Mouse (Mus musculus): Measurements from ENCODE around the gene Hoxd12. TPM values are rescaled to one million over a fixed set of nuclear protein-coding genes. Genes with fewer than 3 reads are reported as not detected.

Hoxd12 gene
- polyA plus RNA-seq, 1 experiment from 2014 or later: not detected

GRCm38 (mm10) chr2:74702820-74703219 is 28.0 kb downstream of the Hoxd12 start:
- H3K27me3 ChIP-seq (replicated peaks; ENCODE audit: control insufficient read depth, insufficient read depth, low read length): peaks cover 39% of the 10 kb centered on the region
- ATAC-seq: no peak
- H3K4me1 ChIP-seq (ENCODE audit: control insufficient read depth, insufficient read depth, low read depth, low read length): peaks cover 15% of the 10 kb centered on the region
- no peaks in the 10 kb centered on the region for H3K36me3 ChIP-seq (ENCODE audit: control insufficient read depth, insufficient read depth, low read length)
- 24% methylated on average over 6 of the region's 6 CpGs for WGBS
- no peak overlapping the region for H3K4me2 ChIP-seq (ENCODE audit: low read length)
- H3K9me3 ChIP-seq (ENCODE audit: control insufficient read depth, low read length): no peaks in the 10 kb centered on the region
- H3K9ac ChIP-seq (ENCODE audit: low read depth, low read length): no peak overlapping the region
- no peak overlapping the region for H3K4me3 ChIP-seq (ENCODE audit: low read length)
- no peak overlapping the region for H3K27ac ChIP-seq (ENCODE audit: low read depth, low read length)

DNA sequence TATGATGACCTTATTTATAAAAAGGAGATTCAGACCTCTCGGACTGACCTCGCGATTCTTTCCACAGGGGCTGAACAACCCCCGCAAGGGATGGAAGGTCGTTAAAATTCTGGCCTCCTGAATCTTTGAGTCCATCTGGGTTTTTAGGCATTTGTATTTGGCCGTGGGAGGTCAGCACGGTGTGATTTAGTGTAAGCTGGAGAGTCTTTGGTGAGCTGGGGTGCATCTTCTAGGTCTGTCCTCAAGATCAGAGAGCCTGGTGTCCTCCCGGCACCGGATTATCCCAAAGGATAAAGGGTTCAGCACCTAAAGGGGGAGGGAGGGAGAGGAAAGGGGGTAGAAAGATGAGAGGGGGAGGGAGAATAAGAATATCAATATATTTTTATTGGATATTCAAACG is 28.5 kb downstream of the Hoxd12 start:
- no peak overlapping the region for H3K4me3 ChIP-seq (ENCODE audit: low read length)
- no peak overlapping the region for H3K9ac ChIP-seq (ENCODE audit: low read depth, low read length)
- no peak overlapping the region for H3K27ac ChIP-seq (ENCODE audit: low read depth, low read length)
- H3K4me2 ChIP-seq (ENCODE audit: low read length): no peak overlapping the region
- H3K27me3 ChIP-seq (replicated peaks; ENCODE audit: control insufficient read depth, insufficient read depth, low read length): peaks cover 42% of the 10 kb centered on the region
- H3K4me1 ChIP-seq (ENCODE audit: control insufficient read depth, insufficient read depth, low read depth, low read length): peaks cover 10% of the 10 kb centered on the region
- ATAC-seq: no peak
- H3K36me3 ChIP-seq (ENCODE audit: control insufficient read depth, insufficient read depth, low read length): no peaks in the 10 kb centered on the region
- WGBS: 10% methylated on average over 10 of the region's 10 CpGs
- H3K9me3 ChIP-seq (ENCODE audit: control insufficient read depth, low read length): no peaks in the 10 kb centered on the region

DNA sequence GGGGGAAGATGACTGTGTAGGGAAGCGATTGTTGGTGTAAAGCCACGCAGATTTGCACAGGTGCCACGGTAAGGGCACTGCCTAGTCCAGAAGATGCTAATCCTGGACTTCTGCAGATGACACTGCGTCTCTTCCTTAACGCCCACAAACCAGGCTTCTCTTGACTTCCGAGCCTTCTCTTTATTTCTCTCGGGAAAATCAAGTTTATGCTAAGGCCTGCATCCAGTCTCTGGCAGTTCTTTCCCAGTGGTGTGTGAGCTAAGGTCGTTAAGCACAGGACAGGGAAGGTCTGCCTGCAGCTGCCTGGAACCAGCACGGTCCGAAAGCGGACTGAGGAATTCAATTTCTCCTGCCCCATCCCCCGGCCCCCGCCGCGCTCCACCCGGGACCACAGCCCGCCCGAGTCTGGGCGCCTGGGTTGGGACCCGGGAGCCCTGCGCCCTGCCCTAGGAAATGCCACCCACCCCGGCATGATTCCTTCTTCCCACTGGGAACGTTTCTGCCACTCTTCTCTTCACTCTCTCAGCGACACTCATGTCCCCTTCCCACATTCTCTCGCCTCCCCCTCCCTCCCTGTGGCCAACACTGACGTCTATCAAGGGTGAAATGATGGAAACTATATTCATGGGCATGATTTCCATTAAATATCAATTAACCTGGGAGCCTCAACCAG is 29.0 kb downstream of the Hoxd12 start:
- no peak; the same call in 1 of the 2 replicates for ATAC-seq
- Histone ChIP-seq H3K9ac (ENCODE audit: low read depth, low read length) (no peak overlapping the region), H3K4me3 (ENCODE audit: low read length) (no peak overlapping the region), H3K36me3 (ENCODE audit: control insufficient read depth, insufficient read depth, low read length) (no peaks in the 10 kb centered on the region), H3K27me3 (replicated peaks; ENCODE audit: control insufficient read depth, insufficient read depth, low read length) (peaks cover 47% of the 10 kb centered on the region), H3K4me1 (ENCODE audit: control insufficient read depth, insufficient read depth, low read depth, low read length) (peaks cover 10% of the 10 kb centered on the region), H3K9me3 (ENCODE audit: control insufficient read depth, low read length) (no peaks in the 10 kb centered on the region), H3K27ac (ENCODE audit: low read depth, low read length) (no peak overlapping the region), H3K4me2 (ENCODE audit: low read length) (no peak overlapping the region)
- WGBS: 4% methylated on average over 26 of the region's 26 CpGs

GRCm38 (mm10) chr2:74704393-74704998 is 29.7 kb downstream of the Hoxd12 start, which contains the start of gene Hoxd8:
Gene Hoxd8, plus strand, starts transcription at chr2:74704615.
- Histone ChIP-seq H3K27me3 (replicated peaks; ENCODE audit: control insufficient read depth, insufficient read depth, low read length) (peaks cover 53% of the 10 kb centered on the region), H3K4me2 (ENCODE audit: low read length) (peak within 1 kb of the TSS; percentile 55), H3K9ac (ENCODE audit: low read depth, low read length) (peak within 1 kb of the TSS; percentile 43), H3K27ac (ENCODE audit: low read depth, low read length) (no peak within 1 kb of the TSS), H3K36me3 (ENCODE audit: control insufficient read depth, insufficient read depth, low read length) (no peaks in the 10 kb centered on the region), H3K4me1 (ENCODE audit: control insufficient read depth, insufficient read depth, low read depth, low read length) (peaks cover 10% of the 10 kb centered on the region), H3K9me3 (ENCODE audit: control insufficient read depth, low read length) (no peaks in the 10 kb centered on the region), H3K4me3 (ENCODE audit: low read length) (peak within 1 kb of the TSS; percentile 41)
- ATAC-seq: no peak; the same call in 1 of the 2 replicates
- under 1% methylated on average over 28 of the region's 52 CpGs for WGBS

GRCm38 (mm10) chr2:74704999-74705466 is 30.2 kb downstream of the Hoxd12 start:
- no peak for ATAC-seq
- H3K9ac ChIP-seq (ENCODE audit: low read depth, low read length): peak overlapping the region; percentile 43

GRCm38 (mm10) chr2:74705467-74706089 is 30.8 kb downstream of the Hoxd12 start:
- H3K9ac ChIP-seq (ENCODE audit: low read depth, low read length): peak overlapping the region; percentile 43
- no peak for ATAC-seq

More at GRCm38 (mm10) chr2:74704999-74705466, 30.2 kb downstream of the Hoxd12 start:
- peak overlapping the region; percentile 41 for H3K4me3 ChIP-seq (ENCODE audit: low read length)
- 2% methylated on average over 20 of the region's 66 CpGs for WGBS
- H3K4me2 ChIP-seq (ENCODE audit: low read length): peak overlapping the region; percentile 55
- peaks cover 53% of the 10 kb centered on the region for H3K27me3 ChIP-seq (replicated peaks; ENCODE audit: control insufficient read depth, insufficient read depth, low read length)
- H3K9me3 ChIP-seq (ENCODE audit: control insufficient read depth, low read length): no peaks in the 10 kb centered on the region
- peaks cover 10% of the 10 kb centered on the region for H3K4me1 ChIP-seq (ENCODE audit: control insufficient read depth, insufficient read depth, low read depth, low read length)
- H3K36me3 ChIP-seq (ENCODE audit: control insufficient read depth, insufficient read depth, low read length): no peaks in the 10 kb centered on the region
- H3K27ac ChIP-seq (ENCODE audit: low read depth, low read length): no peak overlapping the region

GRCm38 (mm10) chr2:74706393-74706960 is 31.7 kb downstream of the Hoxd12 start:
- H3K9me3 ChIP-seq (ENCODE audit: control insufficient read depth, low read length): no peaks in the 10 kb centered on the region
- H3K27me3 ChIP-seq (replicated peaks; ENCODE audit: control insufficient read depth, insufficient read depth, low read length): peaks cover 52% of the 10 kb centered on the region
- H3K36me3 ChIP-seq (ENCODE audit: control insufficient read depth, insufficient read depth, low read length): no peaks in the 10 kb centered on the region
- no peak for ATAC-seq
- H3K4me2 ChIP-seq (ENCODE audit: low read length): no peak overlapping the region
- H3K4me1 ChIP-seq (ENCODE audit: control insufficient read depth, insufficient read depth, low read depth, low read length): peaks cover 10% of the 10 kb centered on the region
- no peak overlapping the region for H3K27ac ChIP-seq (ENCODE audit: low read depth, low read length)
- H3K4me3 ChIP-seq (ENCODE audit: low read length): no peak overlapping the region
- no peak overlapping the region for H3K9ac ChIP-seq (ENCODE audit: low read depth, low read length)
- WGBS: 3% methylated on average over 13 of the region's 13 CpGs

More at GRCm38 (mm10) chr2:74705467-74706089, 30.8 kb downstream of the Hoxd12 start:
- Histone ChIP-seq H3K27ac (ENCODE audit: low read depth, low read length) (no peak overlapping the region), H3K4me3 (ENCODE audit: low read length) (peak overlapping the region; percentile 41), H3K9me3 (ENCODE audit: control insufficient read depth, low read length) (no peaks in the 10 kb centered on the region), H3K4me2 (ENCODE audit: low read length) (peak overlapping the region; percentile 55), H3K36me3 (ENCODE audit: control insufficient read depth, insufficient read depth, low read length) (no peaks in the 10 kb centered on the region), H3K27me3 (replicated peaks; ENCODE audit: control insufficient read depth, insufficient read depth, low read length) (peaks cover 53% of the 10 kb centered on the region), H3K4me1 (ENCODE audit: control insufficient read depth, insufficient read depth, low read depth, low read length) (peaks cover 10% of the 10 kb centered on the region)
- WGBS: under 1% methylated on average over 43 of the region's 85 CpGs

- 10% methylated on average over 7 of the region's 7 CpGs for WGBS
- Histone ChIP-seq H3K4me2 (ENCODE audit: low read length) (no peak overlapping the region), H3K9me3 (ENCODE audit: control insufficient read depth, low read length) (no peaks in the 10 kb centered on the region), H3K36me3 (ENCODE audit: control insufficient read depth, insufficient read depth, low read length) (no peaks in the 10 kb centered on the region), H3K4me3 (ENCODE audit: low read length) (no peak overlapping the region), H3K27me3 (replicated peaks; ENCODE audit: control insufficient read depth, insufficient read depth, low read length) (peaks cover 58% of the 10 kb centered on the region), H3K9ac (ENCODE audit: low read depth, low read length) (no peak overlapping the region), H3K27ac (ENCODE audit: low read depth, low read length) (no peak overlapping the region), H3K4me1 (ENCODE audit: control insufficient read depth, insufficient read depth, low read depth, low read length) (peaks cover 14% of the 10 kb centered on the region)
- no peak for ATAC-seq
These were observed 32.8 kb downstream of the Hoxd12 start for GRCm38 (mm10) chr2:74707599-74707998.

DNA sequence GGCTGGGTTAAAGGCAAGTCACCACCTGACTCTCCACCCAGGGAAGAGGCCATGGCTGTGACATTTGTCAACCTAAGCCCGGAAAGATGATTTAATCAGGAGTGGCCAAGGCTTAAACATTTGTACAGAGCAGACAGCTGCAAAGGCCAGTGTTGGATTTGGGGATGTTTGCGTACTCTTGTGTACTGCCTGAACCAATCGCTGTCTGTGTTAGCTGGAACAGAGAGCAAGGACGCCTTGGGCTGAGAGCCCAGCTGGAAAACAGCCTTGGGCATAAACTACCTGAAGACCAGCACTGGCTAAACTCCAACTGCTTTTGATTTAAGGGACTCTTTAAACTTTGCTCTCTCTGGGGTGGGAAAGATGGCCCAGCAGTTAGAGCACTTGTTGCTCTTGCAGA is 33.9 kb downstream of the Hoxd12 start:
- Histone ChIP-seq H3K4me1 (ENCODE audit: control insufficient read depth, insufficient read depth, low read depth, low read length) (peaks cover 14% of the 10 kb centered on the region), H3K36me3 (ENCODE audit: control insufficient read depth, insufficient read depth, low read length) (no peaks in the 10 kb centered on the region), H3K9me3 (ENCODE audit: control insufficient read depth, low read length) (no peaks in the 10 kb centered on the region), H3K27me3 (replicated peaks; ENCODE audit: control insufficient read depth, insufficient read depth, low read length) (peaks cover 58% of the 10 kb centered on the region), H3K9ac (ENCODE audit: low read depth, low read length) (no peak overlapping the region), H3K4me3 (ENCODE audit: low read length) (no peak overlapping the region), H3K4me2 (ENCODE audit: low read length) (no peak overlapping the region), H3K27ac (ENCODE audit: low read depth, low read length) (no peak overlapping the region)
- no peak for ATAC-seq
- 10% methylated on average over 4 of the region's 4 CpGs for WGBS
